Mouse (Mus musculus) embryonic stem cell, embryonic (primary cell): ENCODE data around the gene Trak1.

Experiments
- CTCF ChIA-PET, 4 experiments: fragments of 300-600 bp in 2 of 4; fragments of 350-600 bp in 2 of 4; sonication (Branson Sonifier 250); formaldehyde crosslinking; loops; one replicate each; lab custom pipeline; 2022; ENCODE audit warnings: inconsistent platforms in 2 of 4; lab: Charles Lee
- POLR2A ChIA-PET, 4 experiments: fragments of 300-600 bp in 2 of 4; fragments of 350-600 bp in 2 of 4; sonication (Branson Sonifier 250); formaldehyde crosslinking; loops; one replicate each; lab custom pipeline; 2022; ENCODE audit warnings: antibody characterized with exemption in 4 of 4, inconsistent platforms in 1 of 4; lab: Charles Lee

Trak1 gene

GRCm38 (mm10) chr9:121284422-121284821 lies 12.9 kb upstream of the Trak1 start:
- CTCF ChIA-PET: interaction anchor here (0.7 to 5.2 kb wide), 17 partner anchors 32 to 1081 kb away, joined by 3 to 34 read pairs (median 4); no protein-coding TSS in a partner anchor
- POLR2A ChIA-PET: interaction anchor here in 3 of 4 experiments (0.8 to 2.7 kb wide), 12 partner anchors 13 to 87 kb away, joined by 3 to 11 read pairs (median 5); partner anchors contain the start of gene Trak1 (in 1 of the 3)

- CTCF ChIA-PET: interaction anchor here (0.6 to 5.2 kb wide), 25 partner anchors 12 to 1082 kb away, joined by 3 to 34 read pairs (median 3); no protein-coding TSS in a partner anchor
- POLR2A ChIA-PET: interaction anchor here in 3 of 4 experiments (0.7 to 2.7 kb wide), 16 partner anchors 10 to 476 kb away, joined by 3 to 11 read pairs (median 4); partner anchors contain the start of gene Trak1 (in 1 of the 3)
Measured at GRCm38 (mm10) chr9:121285341-121286324, 11.7 kb upstream of the Trak1 start.

- ChIA-PET CTCF (interaction anchor here in 1 of 4 experiments (0.6 kb wide), 1 partner anchor 1025 kb away, joined by 6 read pairs; no protein-coding TSS in a partner anchor), POLR2A (interaction anchor here in 2 of 4 experiments (0.6 to 2.7 kb wide), 7 partner anchors 11 to 66 kb away, joined by 4 to 11 read pairs (median 5); partner anchors contain the start of gene Trak1 (in 1 of the 2))
Measured at GRCm38 (mm10) chr9:121286325-121286901, 10.9 kb upstream of the Trak1 start.

GRCm38 (mm10) chr9:121291275-121291674 lies 6.0 kb upstream of the Trak1 start:
- ChIA-PET CTCF (no interaction called here), POLR2A (interaction anchor here in 3 of 4 experiments (0.6 to 14.5 kb wide), 4 partner anchors 9 to 379 kb away, joined by 4 to 194 read pairs (median 5); no protein-coding TSS in a partner anchor)

- CTCF ChIA-PET: interaction anchor here in 1 of 4 experiments (1.2 kb wide), 1 partner anchor 82 kb away, joined by 3 read pairs; no protein-coding TSS in a partner anchor
- POLR2A ChIA-PET: interaction anchor here in 3 of 4 experiments (0.7 to 14.5 kb wide), 4 partner anchors 24 to 90 kb away, joined by 3 to 194 read pairs (median 4); no protein-coding TSS in a partner anchor
Measured at GRCm38 (mm10) chr9:121293187-121293586, 4.1 kb upstream of the Trak1 start.

GRCm38 (mm10) chr9:121295221-121295620 lies 2.1 kb upstream of the Trak1 start:
- ChIA-PET POLR2A (interaction anchor here in 2 of 4 experiments (1.0 to 14.5 kb wide), 5 partner anchors 22 to 57 kb away, joined by 3 to 194 read pairs (median 3); no protein-coding TSS in a partner anchor), CTCF (no interaction called here)

- ChIA-PET CTCF (interaction anchor here in 2 of 4 experiments (0.5 to 1.5 kb wide), 3 partner anchors 13 to 77 kb away, joined by 3 to 6 read pairs (median 4); no protein-coding TSS in a partner anchor), POLR2A (interaction anchor here in 3 of 4 experiments (1.0 to 14.5 kb wide), 18 partner anchors 9 to 74 kb away, joined by 3 to 194 read pairs (median 5); no protein-coding TSS in a partner anchor)
Measured at GRCm38 (mm10) chr9:121298065-121298398, 730 bp downstream of the Trak1 start.

- ChIA-PET POLR2A (interaction anchor here (0.5 to 14.5 kb wide), 26 partner anchors 8 to 729 kb away, joined by 3 to 194 read pairs (median 4); no protein-coding TSS in a partner anchor), CTCF (interaction anchor here in 1 of 4 experiments (0.5 to 1.5 kb wide), 4 partner anchors 37 to 100 kb away, joined by 3 to 8 read pairs (median 4); no protein-coding TSS in a partner anchor)
Measured at GRCm38 (mm10) chr9:121298411-121299091, 1.2 kb downstream of the Trak1 start.

- ChIA-PET CTCF (interaction anchor here in 3 of 4 experiments (0.5 to 3.8 kb wide), 8 partner anchors 36 to 516 kb away, joined by 3 to 15 read pairs (median 4); no protein-coding TSS in a partner anchor), POLR2A (interaction anchor here (0.5 to 14.5 kb wide), 30 partner anchors 9 to 730 kb away, joined by 3 to 194 read pairs (median 5); no protein-coding TSS in a partner anchor)
Measured at GRCm38 (mm10) chr9:121299223-121299755, 2.0 kb downstream of the Trak1 start.

GRCm38 (mm10) chr9:121299976-121300570 lies 2.8 kb downstream of the Trak1 start:
- CTCF ChIA-PET: interaction anchor here in 3 of 4 experiments (0.6 to 4.5 kb wide), 15 partner anchors 14 to 861 kb away, joined by 3 to 19 read pairs (median 4); no protein-coding TSS in a partner anchor
- POLR2A ChIA-PET: interaction anchor here in 3 of 4 experiments (0.9 to 14.5 kb wide), 30 partner anchors 8 to 78 kb away, joined by 3 to 194 read pairs (median 6); no protein-coding TSS in a partner anchor

GRCm38 (mm10) chr9:121301041-121301920 lies 4.0 kb downstream of the Trak1 start:
- CTCF ChIA-PET: interaction anchor here (0.6 to 4.5 kb wide), 23 partner anchors 11 to 1099 kb away, joined by 3 to 19 read pairs (median 5); no protein-coding TSS in a partner anchor

GRCm38 (mm10) chr9:121302543-121302942 lies 5.2 kb downstream of the Trak1 start:
- ChIA-PET CTCF (interaction anchor here (0.6 to 4.5 kb wide), 36 partner anchors 9 to 866 kb away, joined by 3 to 19 read pairs (median 5); no protein-coding TSS in a partner anchor), POLR2A (interaction anchor here (0.6 to 14.5 kb wide), 25 partner anchors 11 to 84 kb away, joined by 3 to 194 read pairs (median 5); no protein-coding TSS in a partner anchor)

More at GRCm38 (mm10) chr9:121301041-121301920, 4.0 kb downstream of the Trak1 start:
- POLR2A ChIA-PET: interaction anchor here in 3 of 4 experiments (0.6 to 14.5 kb wide), 28 partner anchors 8 to 730 kb away, joined by 3 to 194 read pairs (median 6); partner anchors contain the start of gene Rpl14 (in 1 of the 3)

- ChIA-PET POLR2A (interaction anchor here (0.6 to 14.5 kb wide), 24 partner anchors 11 to 75 kb away, joined by 3 to 194 read pairs (median 6); no protein-coding TSS in a partner anchor), CTCF (interaction anchor here (0.5 to 4.5 kb wide), 28 partner anchors 9 to 720 kb away, joined by 3 to 19 read pairs (median 6); no protein-coding TSS in a partner anchor)
Measured at GRCm38 (mm10) chr9:121303086-121303485, 5.8 kb downstream of the Trak1 start.

- POLR2A ChIA-PET: interaction anchor here in 3 of 4 experiments (1.0 to 14.5 kb wide), 19 partner anchors 10 to 71 kb away, joined by 3 to 194 read pairs (median 6); no protein-coding TSS in a partner anchor
- CTCF ChIA-PET: interaction anchor here (0.5 to 4.5 kb wide), 16 partner anchors 10 to 448 kb away, joined by 3 to 19 read pairs (median 7); no protein-coding TSS in a partner anchor
Measured at GRCm38 (mm10) chr9:121303748-121304147, 6.4 kb downstream of the Trak1 start.
